Mouse (Mus musculus) liver, postnatal 0 days (tissue): ENCODE results near the gene Krt17. TPM values are rescaled to one million over a fixed set of nuclear protein-coding genes. Genes with fewer than 3 reads are reported as not detected.
"Not testable (repeated sequence)": the region's sequence is repeated elsewhere in the genome, so short reads cannot be mapped to it uniquely, and the experiment has no call there.

ENCODE experiments used
- ATAC-seq: fragments of 200-750 bp; cut with Nextera tagmentation; 2 replicates; pipeline ENCODE4 v1.8.0; 2017; ENCODE audit warnings: mild to moderate bottlenecking, moderate library complexity
- DNase-seq: peaks from one replicate; pipeline ENCODE4 v3.0.0-alpha.2; 2016
- H3K27ac ChIP-seq: fragments of 300-500 bp; sonication (generic); 2 replicates; pipeline ENCODE4 v1.5.1; 2014; ENCODE audit warnings: antibody characterized with exemption, moderate library complexity, mild to moderate bottlenecking, low read depth
- H3K27me3 ChIP-seq: fragments of 300-500 bp; sonication (generic); 2 replicates; pipeline ENCODE4 v1.6.1; 2014; ENCODE audit warnings: low read length, control low read depth, mixed read lengths; ENCODE audit not compliant: insufficient read depth
- H3K36me3 ChIP-seq: fragments of 300-500 bp; sonication (generic); replicated peaks from 2 replicates; pipeline ENCODE4 v1.6.1; 2014; ENCODE audit warnings: mild to moderate bottlenecking, control low read depth, low read length, moderate library complexity, mixed read lengths; ENCODE audit not compliant: insufficient read depth
- H3K4me1 ChIP-seq: fragments of 300-500 bp; sonication (generic); 2 replicates; pipeline ENCODE4 v1.6.1; 2014; ENCODE audit warnings: antibody characterized with exemption, mild to moderate bottlenecking, control low read depth; ENCODE audit not compliant: insufficient read depth
- H3K4me2 ChIP-seq: fragments of 300-500 bp; sonication (generic); 2 replicates; pipeline ENCODE4 v1.6.1; 2014; ENCODE audit warnings: low read depth, mild to moderate bottlenecking, low read length, moderate library complexity, mixed read lengths
- H3K4me3 ChIP-seq: fragments of 300-500 bp; sonication (generic); 2 replicates; pipeline ENCODE4 v1.5.1; 2014; ENCODE audit warnings: low read depth, low read length
- H3K9ac ChIP-seq: fragments of 300-500 bp; sonication (generic); replicated peaks from 2 replicates; pipeline ENCODE4 v1.6.1; 2014; ENCODE audit warnings: mild to moderate bottlenecking, moderate library complexity
- H3K9me3 ChIP-seq: fragments of 300-500 bp; sonication (generic); 2 replicates; pipeline ENCODE4 v1.6.1; 2016; ENCODE audit warnings: mild to moderate bottlenecking, control low read depth, low read length, mixed read lengths
- CTCF ChIP-seq: sonication (generic); IDR thresholded peaks from 2 replicates; pipeline ENCODE4 v1.5.1; 2016; ENCODE audit warnings: antibody characterized with exemption, low read depth
- EP300 ChIP-seq: IDR thresholded peaks from 2 replicates; pipeline ENCODE4 v1.6.1; 2016; ENCODE audit warnings: antibody characterized with exemption, low read depth, mild to moderate bottlenecking
- WGBS: fragments of 180-500 bp; shearing (Covaris S2); extraction: QIAGEN DNeasy Blood & Tissue Kit; methylation state at CpG from one replicate; pipeline ENCODE4 v1.1.7; 2014; ENCODE audit not compliant: insufficient replicate concordance; 5-methylcytosine and 5-hydroxymethylcytosine counted together
- polyA plus RNA-seq: library from polyadenylated mRNA; unstranded; fragments of >200 nt; fragmentation: Nextera tagmentation; extraction: Ambion mirVana; gene quantifications from 2 replicates; pipeline ENCODE4 v1.2.1, GENCODE M21; 2015

The Krt17 gene
- polyA plus RNA-seq, 1 experiment from 2014 or later: 0.09 TPM

DNA sequence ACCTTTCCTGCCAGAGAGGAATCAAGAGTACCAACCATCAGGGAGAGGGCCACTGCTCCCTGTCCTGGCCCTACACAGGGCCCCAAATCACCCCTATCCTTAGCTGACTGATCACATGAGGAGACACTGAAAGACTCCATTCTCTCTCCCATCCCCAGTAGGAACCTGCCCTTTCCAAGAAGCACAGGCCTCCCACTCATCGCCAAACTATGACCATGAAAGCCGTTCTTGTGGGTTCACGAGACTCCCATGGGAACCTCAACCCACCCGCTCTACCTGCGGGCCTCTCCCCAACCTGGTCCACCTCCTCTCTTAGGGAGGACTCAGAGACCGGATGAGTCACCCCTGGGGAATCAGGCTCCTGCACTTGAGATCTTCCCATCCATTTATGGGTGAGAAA is 5.3 kb downstream of the Krt17 start:
- ATAC-seq: no peak
- WGBS: 79% methylated on average over 6 of the region's 6 CpGs

GRCm38 (mm10) chr11:100254360-100255090 is 6.3 kb downstream of the Krt17 start:
- Histone ChIP-seq H3K36me3 (no peaks in the 10 kb centered on the region), H3K27ac (no peak overlapping the region), H3K4me2 (no peak overlapping the region), H3K4me3 (no peak overlapping the region), H3K9ac (no peak overlapping the region), H3K27me3 (no peaks in the 10 kb centered on the region), H3K4me1 (no peaks in the 10 kb centered on the region), H3K9me3 (no peaks in the 10 kb centered on the region)
- 53% methylated on average over 5 of the region's 5 CpGs for WGBS
- TF ChIP-seq EP300 (no peak), CTCF (no peak)
- no peak for DNase-seq
- ATAC-seq: no peak

More for the DNA sequence above, 5.3 kb downstream of the Krt17 start:
- no peaks in the 10 kb centered on the region for H3K27me3 ChIP-seq
- no peaks in the 10 kb centered on the region for H3K9me3 ChIP-seq
- TF ChIP-seq EP300 (no peak), CTCF (no peak)
- no peak overlapping the region for H3K4me2 ChIP-seq
- H3K4me1 ChIP-seq: no peaks in the 10 kb centered on the region
- DNase-seq: no peak
- H3K4me3 ChIP-seq: no peak overlapping the region
- H3K9ac ChIP-seq: no peak overlapping the region
- H3K36me3 ChIP-seq: no peaks in the 10 kb centered on the region
- H3K27ac ChIP-seq: no peak overlapping the region

- DNase-seq (peak; percentile 3), ATAC-seq (no peak)
- Histone ChIP-seq H3K4me2 (no peak within 1 kb of the TSS), H3K4me3 (no peak within 1 kb of the TSS), H3K36me3 (no peaks in the 10 kb centered on the region), H3K9me3 (no peaks in the 10 kb centered on the region), H3K9ac (no peak within 1 kb of the TSS), H3K27me3 (no peaks in the 10 kb centered on the region), H3K27ac (no peak within 1 kb of the TSS), H3K4me1 (no peaks in the 10 kb centered on the region)
- TF ChIP-seq EP300: no peak
- TF ChIP-seq CTCF: no peak
- 70% methylated on average over 7 of the region's 7 CpGs for WGBS
Observed at GRCm38 (mm10) chr11:100248852-100249465, 11.9 kb downstream of the Krt17 start, which contains the start of gene Krt16. Gene Krt16 (minus strand): TSS chr11:100248902.

GRCm38 (mm10) chr11:100246471-100246870 is 14.4 kb downstream of the Krt17 start:
- DNase-seq, H3K4me2 ChIP-seq, H3K9ac ChIP-seq, H3K27me3 ChIP-seq, H3K4me3 ChIP-seq, ATAC-seq, H3K36me3 ChIP-seq, H3K9me3 ChIP-seq, H3K4me1 ChIP-seq, H3K27ac ChIP-seq: not testable (repeated sequence)
- 69% methylated on average over 7 of the region's 7 CpGs for WGBS

DNA sequence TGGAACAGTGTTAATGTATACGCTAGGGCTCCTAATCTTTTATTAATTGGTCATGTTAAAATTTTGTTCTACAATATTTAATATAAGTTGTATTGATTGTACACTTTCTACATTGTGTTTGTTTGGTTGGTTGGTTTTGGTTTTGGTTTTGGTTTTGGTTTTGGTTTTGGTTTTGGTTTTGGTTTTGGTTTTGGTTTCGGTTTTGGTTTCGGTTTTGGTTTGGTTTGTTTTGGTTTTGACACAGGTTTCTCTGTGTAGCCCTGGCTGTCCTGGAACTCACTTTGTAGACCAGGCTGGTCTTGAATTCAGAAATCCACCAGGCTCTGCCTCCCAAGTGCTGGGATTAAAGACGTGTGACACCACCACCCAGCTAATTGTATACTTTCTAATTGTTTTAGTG is 20.6 kb downstream of the Krt17 start:
- not testable (repeated sequence) for DNase-seq, ATAC-seq, H3K27ac ChIP-seq, H3K9ac ChIP-seq, H3K4me2 ChIP-seq, H3K9me3 ChIP-seq, H3K27me3 ChIP-seq, H3K36me3 ChIP-seq, H3K4me3 ChIP-seq, H3K4me1 ChIP-seq
- WGBS: 90% methylated on average over 4 of the region's 4 CpGs

- Histone ChIP-seq H3K4me2 (no peak overlapping the region), H3K27me3 (no peaks in the 10 kb centered on the region), H3K4me1 (no peaks in the 10 kb centered on the region), H3K4me3 (no peak overlapping the region), H3K36me3 (no peaks in the 10 kb centered on the region), H3K27ac (no peak overlapping the region), H3K9ac (no peak overlapping the region), H3K9me3 (peaks cover 4% of the 10 kb centered on the region; the same call in 1 of the 2 replicates)
- ATAC-seq (no peak), DNase-seq (no peak)
- WGBS: 59% methylated on average over 8 of the region's 8 CpGs
- TF ChIP-seq EP300 (no peak), CTCF (no peak)
Observed at GRCm38 (mm10) chr11:100221741-100222140, 39.1 kb downstream of the Krt17 start.
